Mouse (Mus musculus) stomach, embryonic 15.5 days (tissue): ENCODE results near the gene Adck2. TPM values are rescaled to one million over a fixed set of nuclear protein-coding genes. Genes with fewer than 3 reads are reported as not detected.

Experiments
- ATAC-seq: fragments of 200-750 bp; cut with Nextera tagmentation; 2 replicates; pipeline ENCODE4 v1.8.0; 2017; ENCODE audit warnings: low read depth, moderate number of reproducible peaks, moderate TSS enrichment; ENCODE audit not compliant: insufficient read depth, low FRiP score
- H3K27ac ChIP-seq: fragments of 300-500 bp; sonication (generic); 2 replicates; pipeline ENCODE4 v1.5.1; 2015; ENCODE audit warnings: mild to moderate bottlenecking, inconsistent platforms
- H3K27me3 ChIP-seq: fragments of 300-500 bp; sonication (generic); replicated peaks from 2 replicates; pipeline ENCODE4 v1.6.1; 2015; ENCODE audit warnings: inconsistent platforms
- H3K36me3 ChIP-seq: fragments of 300-500 bp; sonication (generic); 2 replicates; pipeline ENCODE4 v1.6.1; 2015; ENCODE audit warnings: inconsistent platforms
- H3K4me1 ChIP-seq: fragments of 300-500 bp; sonication (generic); 2 replicates; pipeline ENCODE4 v1.6.1; 2015; ENCODE audit warnings: inconsistent platforms
- H3K4me2 ChIP-seq: fragments of 300-500 bp; sonication (generic); 2 replicates; pipeline ENCODE4 v1.6.1; 2015; ENCODE audit warnings: mild to moderate bottlenecking, inconsistent platforms
- H3K4me3 ChIP-seq: fragments of 300-500 bp; sonication (generic); replicated peaks from 2 replicates; pipeline ENCODE4 v1.5.1; 2015; ENCODE audit warnings: inconsistent platforms
- H3K9ac ChIP-seq: fragments of 300-500 bp; sonication (generic); 2 replicates; pipeline ENCODE4 v1.6.1; 2015; ENCODE audit warnings: inconsistent platforms
- H3K9me3 ChIP-seq: fragments of 300-500 bp; sonication (generic); 2 replicates; pipeline ENCODE4 v1.6.1; 2016; ENCODE audit warnings: inconsistent platforms
- WGBS: fragments of 180-500 bp; shearing (Covaris S2); methylation state at CpG from one replicate; pipeline ENCODE4 v1.1.7; 2015; 5-methylcytosine and 5-hydroxymethylcytosine counted together
- polyA plus RNA-seq: library from polyadenylated mRNA; unstranded; fragments of >200 nt; fragmentation: Nextera tagmentation; extraction: Ambion mirVana; gene quantifications from 2 replicates; pipeline ENCODE4 v1.2.1, GENCODE M21; 2015

The Adck2 gene
- polyA plus RNA-seq, 1 experiment from 2014 or later = 26.5 TPM

DNA sequence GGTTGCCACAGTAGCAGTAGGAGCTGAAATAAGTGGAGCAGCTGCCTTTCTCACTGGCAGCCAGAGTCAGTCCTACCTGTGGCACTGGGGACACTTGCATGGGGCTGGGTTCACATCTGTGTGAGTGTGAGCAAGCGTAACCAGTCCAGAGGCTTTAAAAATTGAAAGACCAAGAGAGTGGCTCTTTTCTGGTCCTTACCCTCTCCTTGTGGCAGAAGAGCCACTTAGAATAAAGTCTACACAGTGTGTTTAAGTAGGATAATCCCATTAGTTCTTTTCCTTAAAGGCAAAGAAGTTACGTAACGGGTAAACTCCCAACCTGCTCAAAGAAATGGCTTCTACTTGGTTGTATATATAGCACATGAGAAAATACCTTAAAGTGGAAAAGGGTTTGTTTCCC lies 27.2 kb downstream of the Adck2 start:
- no peaks in the 10 kb centered on the region for H3K9me3 ChIP-seq
- H3K36me3 ChIP-seq = peaks cover 26% of the 10 kb centered on the region
- no peak overlapping the region for H3K4me3 ChIP-seq
- ATAC-seq = no peak
- no peak overlapping the region for H3K4me2 ChIP-seq
- H3K9ac ChIP-seq = no peak overlapping the region
- H3K27me3 ChIP-seq = no peaks in the 10 kb centered on the region
- H3K4me1 ChIP-seq = no peaks in the 10 kb centered on the region
- 92% methylated on average over 3 of the region's 3 CpGs for WGBS
- H3K27ac ChIP-seq = no peak overlapping the region

- no peak for ATAC-seq
- no peak overlapping the region for H3K4me3 ChIP-seq
- H3K9me3 ChIP-seq = no peaks in the 10 kb centered on the region
- H3K27ac ChIP-seq = no peak overlapping the region
- no peak overlapping the region for H3K9ac ChIP-seq
- H3K4me2 ChIP-seq = no peak overlapping the region
- H3K27me3 ChIP-seq = no peaks in the 10 kb centered on the region
- WGBS = 85% methylated on average over 3 of the region's 3 CpGs
- H3K4me1 ChIP-seq = no peaks in the 10 kb centered on the region
- peaks cover 26% of the 10 kb centered on the region for H3K36me3 ChIP-seq
Observed at GRCm38 (mm10) chr6:39601828-39602227, 28.2 kb downstream of the Adck2 start.

DNA sequence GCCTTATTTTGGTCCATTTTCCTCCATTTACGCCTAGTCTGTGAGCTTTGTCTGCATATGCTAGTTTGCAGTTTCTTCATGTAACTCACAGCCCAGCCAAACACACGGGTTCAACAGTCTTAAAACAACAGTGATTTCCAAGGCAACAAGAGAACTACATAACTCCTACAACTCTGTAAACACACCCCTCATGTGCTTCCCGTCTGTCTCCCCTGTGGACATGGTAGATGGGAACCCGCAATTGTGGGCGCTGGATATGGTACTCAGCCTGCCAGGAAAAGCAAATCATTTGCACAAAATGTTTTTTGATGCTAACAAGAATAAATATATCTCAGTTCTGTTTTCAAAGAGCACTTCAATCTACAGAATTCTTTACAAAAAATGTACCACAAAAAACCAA lies 30.9 kb downstream of the Adck2 start:
- no peak overlapping the region for H3K4me2 ChIP-seq
- 76% methylated on average over 5 of the region's 5 CpGs for WGBS

GRCm38 (mm10) chr6:39606056-39606455 lies 32.4 kb downstream of the Adck2 start:
- 61% methylated on average over 6 of the region's 6 CpGs for WGBS
- ATAC-seq = no peak

More for the DNA sequence above, 30.9 kb downstream of the Adck2 start:
- Histone ChIP-seq H3K27ac (no peak overlapping the region), H3K27me3 (no peaks in the 10 kb centered on the region), H3K4me3 (no peak overlapping the region), H3K9ac (no peak overlapping the region), H3K4me1 (no peaks in the 10 kb centered on the region), H3K9me3 (no peaks in the 10 kb centered on the region), H3K36me3 (peaks cover 13% of the 10 kb centered on the region)
- no peak for ATAC-seq

GRCm38 (mm10) chr6:39606862-39607261 lies 33.2 kb downstream of the Adck2 start:
- no peak overlapping the region for H3K27ac ChIP-seq
- H3K4me1 ChIP-seq = no peaks in the 10 kb centered on the region
- H3K27me3 ChIP-seq = no peaks in the 10 kb centered on the region
- no peak for ATAC-seq
- H3K9me3 ChIP-seq = no peaks in the 10 kb centered on the region
- no peak overlapping the region for H3K9ac ChIP-seq
- H3K4me2 ChIP-seq = no peak overlapping the region
- no peak overlapping the region for H3K4me3 ChIP-seq
- WGBS = 65% methylated on average over 3 of the region's 3 CpGs
- H3K36me3 ChIP-seq = 0 out of 2 replicates have a peak, but pooled peaks cover 4% of the 10 kb centered on the region

More at GRCm38 (mm10) chr6:39606056-39606455, 32.4 kb downstream of the Adck2 start:
- Histone ChIP-seq H3K27ac (no peak overlapping the region), H3K9ac (no peak overlapping the region), H3K27me3 (no peaks in the 10 kb centered on the region), H3K4me3 (no peak overlapping the region), H3K4me2 (no peak overlapping the region), H3K36me3 (peaks cover 4% of the 10 kb centered on the region; the same call in 1 of the 2 replicates), H3K4me1 (no peaks in the 10 kb centered on the region), H3K9me3 (no peaks in the 10 kb centered on the region)

- no peak overlapping the region for H3K4me3 ChIP-seq
Observed at GRCm38 (mm10) chr6:39607365-39607764, 33.7 kb downstream of the Adck2 start.

DNA sequence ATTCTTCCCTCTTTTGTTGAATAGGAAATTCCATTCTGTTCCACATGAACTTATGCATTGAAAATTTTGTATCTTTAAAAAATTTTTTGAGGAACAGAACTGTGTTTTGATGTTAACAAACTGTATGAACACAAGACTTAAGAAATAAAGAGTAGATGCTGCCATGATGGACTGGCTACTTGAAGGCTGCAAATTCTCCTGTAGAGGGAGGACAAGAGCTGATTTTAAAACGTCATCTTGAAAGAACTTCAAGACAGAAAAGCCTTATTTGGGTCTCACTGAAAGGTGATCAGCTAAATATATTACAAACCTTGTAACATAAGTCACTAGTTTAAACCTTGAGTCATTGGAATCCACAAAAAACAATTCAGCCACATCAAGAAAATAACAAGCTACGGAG lies 36.5 kb downstream of the Adck2 start:
- Histone ChIP-seq H3K4me1 (no peaks in the 10 kb centered on the region), H3K4me2 (no peak overlapping the region), H3K36me3 (0 out of 2 replicates have a peak, but pooled peaks cover 4% of the 10 kb centered on the region), H3K9ac (no peak overlapping the region), H3K4me3 (no peak overlapping the region), H3K27me3 (no peaks in the 10 kb centered on the region), H3K9me3 (no peaks in the 10 kb centered on the region), H3K27ac (no peak overlapping the region)
- ATAC-seq = no peak
- WGBS = 67% methylated on average over 2 of the region's 2 CpGs

More at GRCm38 (mm10) chr6:39607365-39607764, 33.7 kb downstream of the Adck2 start:
- H3K9me3 ChIP-seq = no peaks in the 10 kb centered on the region
- H3K27me3 ChIP-seq = no peaks in the 10 kb centered on the region
- 0 out of 2 replicates have a peak, but pooled peaks cover 4% of the 10 kb centered on the region for H3K36me3 ChIP-seq
- H3K9ac ChIP-seq = no peak overlapping the region
- H3K4me2 ChIP-seq = no peak overlapping the region
- WGBS = 45% methylated on average over 5 of the region's 5 CpGs
- ATAC-seq = no peak
- no peaks in the 10 kb centered on the region for H3K4me1 ChIP-seq
- no peak overlapping the region for H3K27ac ChIP-seq

DNA sequence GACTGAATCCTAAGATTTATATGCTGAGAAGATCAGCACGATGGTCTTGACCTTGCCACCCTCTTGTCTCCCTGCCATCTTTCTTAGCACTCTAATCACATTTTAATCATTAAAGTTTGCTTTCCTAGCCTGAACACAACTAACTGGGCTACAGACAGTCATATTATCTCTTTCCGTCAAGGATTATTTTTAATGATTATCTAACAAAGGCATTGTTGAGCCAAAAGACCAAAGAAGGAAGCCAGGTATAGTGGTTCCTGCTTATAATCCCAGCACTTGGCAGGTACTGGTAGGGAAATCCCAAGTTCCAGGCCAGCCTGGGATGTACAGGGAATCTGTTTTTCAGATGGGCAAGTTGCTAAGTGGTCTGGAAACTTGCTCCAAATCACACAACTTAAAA lies 37.6 kb downstream of the Adck2 start:
- Histone ChIP-seq H3K4me2 (no peak overlapping the region), H3K9ac (no peak overlapping the region), H3K27ac (no peak overlapping the region), H3K4me1 (no peaks in the 10 kb centered on the region), H3K4me3 (no peak overlapping the region), H3K36me3 (0 out of 2 replicates have a peak, but pooled peaks cover 8% of the 10 kb centered on the region), H3K27me3 (no peaks in the 10 kb centered on the region), H3K9me3 (no peaks in the 10 kb centered on the region)
- ATAC-seq = no peak
- WGBS = 87% methylated on average over 2 of the region's 2 CpGs

Other genes starting within 250 kb of the Adck2 start
- gene Slc37a3, start 196.2 kb upstream of the Adck2 start, polyA plus RNA-seq = 36.9 and 44.0 TPM in 2 replicates
- 4.8 and 6.1 TPM in 2 replicates for gene Rab19, start 192.7 kb upstream of the Adck2 start, polyA plus RNA-seq
- 60.6 and 74.9 TPM in 2 replicates for gene Mkrn1, start 153.4 kb upstream of the Adck2 start, polyA plus RNA-seq
- 13.4 and 15.8 TPM in 2 replicates for gene Dennd2a, start 16.0 kb upstream of the Adck2 start, polyA plus RNA-seq
- gene Gm42420, start 11.9 kb downstream of the Adck2 start, polyA plus RNA-seq = 1.3 and 1.5 TPM in 2 replicates
- gene Ndufb2, start 18.7 kb downstream of the Adck2 start, polyA plus RNA-seq = 342 and 384 TPM in 2 replicates
- gene Braf, start 151.6 kb downstream of the Adck2 start, polyA plus RNA-seq = 14.2 and 16.7 TPM in 2 replicates
- 158 and 163 TPM in 2 replicates for gene Mrps33, start 237.1 kb downstream of the Adck2 start, polyA plus RNA-seq